In genomic region chr2:124948263-124948781, GRCm38 (mm10) we compare ENCODE assay signal across 23 mouse cellular contexts.
DNase-seq lines count a peak whose midpoint lies in the region; ATAC-seq and TF ChIP-seq lines count a peak whose summit lies in the region.
"Had no signal": no experiment of that assay in that cellular context is flagged by ENCODE, and none has a peak within 500 bp of the region (broad histone marks: within the 10 kb centered on the region; RNA-seq: fewer than 3 reads in every experiment).

No protein-coding gene starts in this region.

- H3K4me1 ChIP-seq in kidney, postnatal 0 days (replicated peaks; ENCODE audit: insufficient read depth, low read length) = no peaks in the 10 kb centered on the region
- H3K4me1 ChIP-seq in midbrain, embryonic 11.5 days (ENCODE audit: control insufficient read depth, insufficient read depth, low read length) = peaks cover 2% of the 10 kb centered on the region
- peaks cover 8% of the 10 kb centered on the region; the same call in 1 of the 2 replicates for H3K4me1 ChIP-seq in midbrain, embryonic 14.5 days (ENCODE audit: control insufficient read depth, insufficient read depth, low read length)
- H3K4me1 ChIP-seq: liver, embryonic 15.5 days had no signal

- peak; percentile 27 for DNase-seq in embryo, embryonic 11 days
- DNase-seq in embryo, embryonic 10.5 days (ENCODE audit: low spot score) = no peak
- no peak for DNase-seq in kidney, postnatal 0 days (ENCODE audit: low spot score)
- no peak for DNase-seq in kidney, postnatal 14 days
- peak; percentile 88 for DNase-seq in midbrain, embryonic 11.5 days (ENCODE audit: low spot score, missing footprints)
- no peak for DNase-seq in midbrain, embryonic 14.5 days
- DNase-seq in Patski (ENCODE audit: low read depth, low spot score) = no peak
- no peak for DNase-seq in cerebellum, postnatal 25 days
- DNase-seq: adrenal gland, postnatal 36 days; cerebellum, adult 9-10 months; gastrocnemius, adult 2 months; liver; thymus, adult 18-20 months; thymus, postnatal 4 days had no signal

- 32% methylated on average over 2 of the region's 2 CpGs for WGBS in kidney, postnatal 0 days
- WGBS in midbrain, embryonic 11.5 days = 52% methylated on average over 2 of the region's 2 CpGs
- WGBS in midbrain, embryonic 14.5 days = 40% methylated on average over 2 of the region's 2 CpGs

- H3K4me3 ChIP-seq in kidney, postnatal 0 days (replicated peaks; ENCODE audit: low read depth, low read length) = no peak overlapping the region
- no peak overlapping the region for H3K4me3 ChIP-seq in midbrain, embryonic 11.5 days (ENCODE audit: low read depth, low read length)
- no peak overlapping the region for H3K4me3 ChIP-seq in midbrain, embryonic 14.5 days (replicated peaks; ENCODE audit: low read depth, low read length)
- H3K4me3 ChIP-seq: embryonic facial prominence, embryonic 13.5 days; erythroblast, embryonic 14.5 days; gastrocnemius, adult 2 months; layer of hippocampus, adult 2 months; limb, embryonic 10.5 days; liver, embryonic 15.5 days; myocyte had no signal

- H3K27ac ChIP-seq in kidney, postnatal 0 days = peak overlapping the region; percentile 66; the same call in 1 of the 2 replicates
- no peak overlapping the region for H3K27ac ChIP-seq in midbrain, embryonic 11.5 days (ENCODE audit: low read depth, low read length)
- H3K27ac ChIP-seq in midbrain, embryonic 14.5 days (replicated peaks; ENCODE audit: low read depth, low read length) = no peak overlapping the region
- H3K27ac ChIP-seq: embryonic facial prominence, embryonic 13.5 days; gastrocnemius, adult 2 months; layer of hippocampus, adult 2 months; limb, embryonic 10.5 days; liver, embryonic 15.5 days had no signal

- H3K36me3 ChIP-seq in kidney, postnatal 0 days (ENCODE audit: insufficient read depth, low read length) = no peaks in the 10 kb centered on the region
- H3K36me3 ChIP-seq in midbrain, embryonic 11.5 days (ENCODE audit: control insufficient read depth, insufficient read depth, low read length) = no peaks in the 10 kb centered on the region
- no peaks in the 10 kb centered on the region for H3K36me3 ChIP-seq in midbrain, embryonic 14.5 days (ENCODE audit: control insufficient read depth, insufficient read depth, low read length)
- H3K36me3 ChIP-seq: embryonic facial prominence, embryonic 13.5 days; limb, embryonic 10.5 days; liver, embryonic 15.5 days had no signal

- no peak for ATAC-seq in kidney, postnatal 0 days (replicated peaks; ENCODE audit: low FRiP score, low read depth)
- peak; percentile 58; the same call in 1 of the 2 replicates for ATAC-seq in midbrain, embryonic 11.5 days (ENCODE audit: low FRiP score)
- no peak for ATAC-seq in midbrain, embryonic 14.5 days (ENCODE audit: low FRiP score, low TSS enrichment)
- ATAC-seq in Patski = peak; percentile 55
- ATAC-seq: CD4-positive, CD25-positive, alpha-beta regulatory T cell, adult 4 months; forebrain, embryonic 14.5 days; inflammation-experienced regulatory T-cells, adult 6 months had no signal

- no peak overlapping the region for H3K9ac ChIP-seq in kidney, postnatal 0 days (ENCODE audit: low read depth, low read length)
- H3K9ac ChIP-seq in midbrain, embryonic 11.5 days (ENCODE audit: low read length) = no peak overlapping the region
- no peak overlapping the region for H3K9ac ChIP-seq in midbrain, embryonic 14.5 days (replicated peaks; ENCODE audit: low read length)
- H3K9ac ChIP-seq: embryonic facial prominence, embryonic 13.5 days; liver, embryonic 15.5 days had no signal

- no peak for TF ChIP-seq CTCF in kidney, postnatal 0 days (IDR thresholded peaks at IDR 0.05; ENCODE audit: low read depth)
- no peak for TF ChIP-seq CTCF in Patski (IDR thresholded peaks at IDR 0.05)

- H3K9me3 ChIP-seq in kidney, postnatal 0 days (replicated peaks; ENCODE audit: low read length) = no peaks in the 10 kb centered on the region
- no peaks in the 10 kb centered on the region for H3K9me3 ChIP-seq in midbrain, embryonic 11.5 days (ENCODE audit: control insufficient read depth, low read length)
- H3K9me3 ChIP-seq in midbrain, embryonic 14.5 days (ENCODE audit: control insufficient read depth, low read length) = no peaks in the 10 kb centered on the region
- H3K9me3 ChIP-seq: embryonic facial prominence, embryonic 13.5 days; limb, embryonic 10.5 days; liver, embryonic 15.5 days had no signal

- no peaks in the 10 kb centered on the region for H3K27me3 ChIP-seq in kidney, postnatal 0 days (ENCODE audit: insufficient read depth, low read length)
- no peaks in the 10 kb centered on the region for H3K27me3 ChIP-seq in midbrain, embryonic 11.5 days (ENCODE audit: control insufficient read depth, insufficient read depth, low read length)
- H3K27me3 ChIP-seq in midbrain, embryonic 14.5 days (ENCODE audit: control insufficient read depth, insufficient read depth, low read length) = no peaks in the 10 kb centered on the region
- no peaks in the 10 kb centered on the region for H3K27me3 ChIP-seq in Patski
- H3K27me3 ChIP-seq: embryonic facial prominence, embryonic 13.5 days; liver, embryonic 15.5 days had no signal

- POLR2A ChIA-PET in Patski (lab: Charles Lee) = interaction anchor here (0.9 kb wide), 1 partner anchor 24 kb away, joined by 3 read pairs; no protein-coding TSS in a partner anchor

- H3K4me2 ChIP-seq in kidney, postnatal 0 days (ENCODE audit: low read length) = no peak overlapping the region
- H3K4me2 ChIP-seq in midbrain, embryonic 11.5 days = no peak overlapping the region
- H3K4me2 ChIP-seq in midbrain, embryonic 14.5 days (ENCODE audit: low read length) = no peak overlapping the region
- H3K4me2 ChIP-seq: embryonic facial prominence, embryonic 13.5 days; liver, embryonic 15.5 days had no signal

- in situ Hi-C loops in Patski (cut with MboI; ENCODE audit: low pct_unique_long_range_greater_than_20kb) = loop anchor here (25.0 kb wide), 1 partner anchor 1636 kb away; no protein-coding TSS in a partner anchor

- CTCF ChIA-PET in Patski (lab: Charles Lee) = no interaction called here

Comparison
In these comparisons a context has a peak if more than half of its experiments do, and no peak if none do; other contexts are left out.
1. DNase-seq: peak in embryo, embryonic 11 days (single experiment) and midbrain, embryonic 11.5 days (single experiment); none in embryo, embryonic 10.5 days (single experiment), kidney, postnatal 0 days (single experiment), kidney, postnatal 14 days (single experiment), midbrain, embryonic 14.5 days (single experiment), Patski (single experiment) and cerebellum, postnatal 25 days (0 of 2).
2. ATAC-seq: peak in midbrain, embryonic 11.5 days (single experiment) and Patski (single experiment); none in kidney, postnatal 0 days (single experiment) and midbrain, embryonic 14.5 days (single experiment).